Mouse (Mus musculus): ENCODE measurements around the gene Fam216a.

DNA sequence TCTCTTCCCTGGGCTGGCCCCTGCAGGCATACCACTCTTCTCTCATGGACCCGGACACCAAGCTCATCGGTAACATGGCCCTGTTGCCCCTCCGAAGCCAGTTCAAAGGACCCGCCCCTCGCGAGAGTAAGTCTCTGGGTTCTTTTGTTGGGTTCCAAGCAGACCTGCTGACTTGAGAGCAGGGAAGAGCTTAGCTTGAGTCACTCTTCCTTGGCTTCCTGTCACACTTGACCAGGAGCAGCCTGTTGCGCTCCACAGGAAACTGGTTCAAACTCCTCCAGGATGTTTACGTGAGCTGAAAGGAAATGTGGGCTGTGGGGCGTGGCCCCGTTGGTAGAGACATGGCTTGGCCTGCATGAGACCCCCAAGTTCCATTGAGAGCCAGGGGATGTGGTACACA lies 24.6 kb upstream of the Fam216a start:
- TF ChIP-seq CTCF (IDR thresholded peaks at IDR 0.05; ENCODE audit: borderline replicate concordance, insufficient read depth, low read depth, low read length), result no peak
- no peak for TF ChIP-seq POLR2A (IDR thresholded peaks at IDR 0.05; ENCODE audit: borderline replicate concordance, insufficient read depth, low read length)
